Mouse (Mus musculus) right cerebral cortex, postnatal 36 days (tissue): ENCODE measurements around the gene Dkk3.

ENCODE experiments used
- DNase-seq, 2 experiments: peaks; one replicate each; pipeline ENCODE4 v3.0.0; 2022; ENCODE audit warnings: low spot score in 2 of 2, mixed read lengths in 1 of 2

The Dkk3 gene

DNA sequence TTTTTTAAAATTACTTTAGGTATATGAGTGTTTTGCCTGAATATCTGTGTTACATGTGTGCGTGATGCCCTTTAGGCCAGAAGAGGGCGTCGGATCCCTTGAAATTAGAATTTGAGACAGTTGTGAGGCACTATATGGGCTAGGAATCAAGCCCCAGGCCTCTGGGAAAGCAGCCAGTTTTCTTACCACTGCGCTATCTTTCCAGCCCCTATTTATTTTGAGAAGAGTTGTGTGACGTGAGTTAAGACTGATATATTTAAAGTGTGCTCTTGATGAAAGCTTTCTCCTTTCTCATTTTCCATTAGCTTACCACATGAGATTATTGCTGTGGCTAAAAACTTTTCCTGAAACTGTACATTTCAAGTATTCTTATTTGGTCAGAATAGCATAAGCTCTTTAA is 84.0 kb downstream of the Dkk3 start:
- no peak for DNase-seq
